Mouse (Mus musculus) testis, adult 2 months (tissue): ENCODE measurements around the gene Pbx3. TPM values are rescaled to one million over a fixed set of nuclear protein-coding genes. Genes with fewer than 3 reads are reported as not detected.
A peak's percentile ranks its signal among the peaks of the same experiment; 100 is the strongest.

Source experiments
- H3K27ac ChIP-seq: fragments of 200-500 bp; 2 replicates; pipeline ENCODE4 v1.5.1; 2012; ENCODE audit warnings: low read depth, low read length; ENCODE audit not compliant: control insufficient read depth, insufficient read depth
- H3K27me3 ChIP-seq: fragments of 200-500 bp; 2 replicates; pipeline ENCODE4 v1.6.1; 2012; ENCODE audit warnings: mild to moderate bottlenecking, low read length, moderate library complexity; ENCODE audit not compliant: control insufficient read depth, insufficient read depth
- H3K36me3 ChIP-seq: fragments of 200-500 bp; 2 replicates; pipeline ENCODE4 v1.6.1; 2012; ENCODE audit warnings: mild to moderate bottlenecking, low read length; ENCODE audit not compliant: control insufficient read depth, insufficient read depth
- H3K4me1 ChIP-seq: fragments of 200-500 bp; 2 replicates; pipeline ENCODE4 v1.6.1; 2012; ENCODE audit warnings: low read length; ENCODE audit not compliant: control insufficient read depth, insufficient read depth
- H3K4me3 ChIP-seq: fragments of 200-500 bp; 2 replicates; pipeline ENCODE4 v1.5.1; 2012; ENCODE audit warnings: low read depth, mild to moderate bottlenecking, low read length, moderate library complexity, mixed read lengths; ENCODE audit not compliant: control insufficient read depth
- CTCF ChIP-seq: fragments of 200-500 bp; IDR thresholded peaks from 2 replicates; pipeline ENCODE4 v1.5.1; 2012; ENCODE audit warnings: low read depth, mild to moderate bottlenecking, inconsistent platforms, low read length, moderate library complexity; ENCODE audit not compliant: control insufficient read depth, insufficient read depth, insufficient replicate concordance
- POLR2A ChIP-seq: fragments of 200-500 bp; IDR thresholded peaks from 2 replicates; pipeline ENCODE4 v1.6.1; 2012; ENCODE audit warnings: low read depth, mild to moderate bottlenecking, inconsistent platforms, low read length, moderate library complexity; ENCODE audit not compliant: control insufficient read depth
- polyA plus RNA-seq: library from polyadenylated mRNA; depleted of rRNA; stranded (reverse); fragments of >200 nt; gene quantifications from 2 replicates; pipeline ENCODE4 v1.2.3, GENCODE M21; 2012

The Pbx3 gene
- polyA plus RNA-seq, 1 experiment: 5.9 TPM

DNA sequence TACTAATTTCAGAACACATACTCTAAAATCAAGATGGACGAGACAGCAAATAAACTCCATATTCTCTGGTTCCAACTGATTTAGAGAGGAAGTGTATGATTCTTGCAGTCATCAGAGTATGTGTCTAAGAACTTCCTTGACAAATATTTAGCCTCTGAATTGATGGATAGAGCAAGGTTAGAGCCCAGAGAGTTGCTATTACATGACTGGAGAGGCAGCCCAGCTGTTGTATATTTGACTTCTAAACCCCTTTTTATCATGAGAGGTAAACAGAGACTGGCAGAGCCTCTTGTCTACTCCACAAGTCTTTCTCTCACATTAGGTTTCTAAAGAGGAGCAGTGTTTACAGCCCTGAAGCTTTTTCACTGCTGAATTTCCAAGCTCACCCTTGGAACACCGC is 115.3 kb downstream of the Pbx3 start:
- no peak for TF ChIP-seq CTCF
- TF ChIP-seq POLR2A: no peak
- Histone ChIP-seq H3K27ac (no peak overlapping the region), H3K27me3 (no peaks in the 10 kb centered on the region), H3K4me3 (no peak overlapping the region), H3K36me3 (no peaks in the 10 kb centered on the region), H3K4me1 (no peaks in the 10 kb centered on the region)

- TF ChIP-seq CTCF: no peak
- no peak for TF ChIP-seq POLR2A
- no peaks in the 10 kb centered on the region for H3K27me3 ChIP-seq
- no peaks in the 10 kb centered on the region for H3K36me3 ChIP-seq
- no peak overlapping the region for H3K27ac ChIP-seq
- H3K4me3 ChIP-seq: no peak overlapping the region
- no peaks in the 10 kb centered on the region for H3K4me1 ChIP-seq
Observed at GRCm38 (mm10) chr2:34256000-34256553, 116.9 kb downstream of the Pbx3 start.

- H3K4me3 ChIP-seq: no peak overlapping the region
- H3K4me1 ChIP-seq: no peaks in the 10 kb centered on the region; the same call in none of the 2 replicates
- no peaks in the 10 kb centered on the region for H3K27me3 ChIP-seq
- no peaks in the 10 kb centered on the region for H3K36me3 ChIP-seq
- no peak overlapping the region for H3K27ac ChIP-seq
- no peak for TF ChIP-seq CTCF
- no peak for TF ChIP-seq POLR2A
Observed at GRCm38 (mm10) chr2:34253627-34254026, 119.3 kb downstream of the Pbx3 start.

GRCm38 (mm10) chr2:34253111-34253510 is 119.8 kb downstream of the Pbx3 start:
- Histone ChIP-seq H3K4me3 (no peak overlapping the region), H3K27me3 (no peaks in the 10 kb centered on the region), H3K36me3 (no peaks in the 10 kb centered on the region), H3K4me1 (no peaks in the 10 kb centered on the region; the same call in none of the 2 replicates), H3K27ac (no peak overlapping the region)
- TF ChIP-seq CTCF (no peak), POLR2A (no peak)

GRCm38 (mm10) chr2:34252286-34252685 is 120.7 kb downstream of the Pbx3 start:
- no peaks in the 10 kb centered on the region for H3K36me3 ChIP-seq
- no peak overlapping the region for H3K27ac ChIP-seq
- no peaks in the 10 kb centered on the region for H3K27me3 ChIP-seq
- no peaks in the 10 kb centered on the region; the same call in none of the 2 replicates for H3K4me1 ChIP-seq
- H3K4me3 ChIP-seq: no peak overlapping the region
- TF ChIP-seq POLR2A (no peak), CTCF (no peak)

- H3K4me1 ChIP-seq: no peaks in the 10 kb centered on the region; the same call in none of the 2 replicates
- no peaks in the 10 kb centered on the region for H3K27me3 ChIP-seq
- peak overlapping the region; percentile 49 for H3K4me3 ChIP-seq
- no peaks in the 10 kb centered on the region for H3K36me3 ChIP-seq
- no peak overlapping the region for H3K27ac ChIP-seq
- TF ChIP-seq CTCF: no peak
- TF ChIP-seq POLR2A: no peak
Observed at GRCm38 (mm10) chr2:34249961-34250658, 122.8 kb downstream of the Pbx3 start.

DNA sequence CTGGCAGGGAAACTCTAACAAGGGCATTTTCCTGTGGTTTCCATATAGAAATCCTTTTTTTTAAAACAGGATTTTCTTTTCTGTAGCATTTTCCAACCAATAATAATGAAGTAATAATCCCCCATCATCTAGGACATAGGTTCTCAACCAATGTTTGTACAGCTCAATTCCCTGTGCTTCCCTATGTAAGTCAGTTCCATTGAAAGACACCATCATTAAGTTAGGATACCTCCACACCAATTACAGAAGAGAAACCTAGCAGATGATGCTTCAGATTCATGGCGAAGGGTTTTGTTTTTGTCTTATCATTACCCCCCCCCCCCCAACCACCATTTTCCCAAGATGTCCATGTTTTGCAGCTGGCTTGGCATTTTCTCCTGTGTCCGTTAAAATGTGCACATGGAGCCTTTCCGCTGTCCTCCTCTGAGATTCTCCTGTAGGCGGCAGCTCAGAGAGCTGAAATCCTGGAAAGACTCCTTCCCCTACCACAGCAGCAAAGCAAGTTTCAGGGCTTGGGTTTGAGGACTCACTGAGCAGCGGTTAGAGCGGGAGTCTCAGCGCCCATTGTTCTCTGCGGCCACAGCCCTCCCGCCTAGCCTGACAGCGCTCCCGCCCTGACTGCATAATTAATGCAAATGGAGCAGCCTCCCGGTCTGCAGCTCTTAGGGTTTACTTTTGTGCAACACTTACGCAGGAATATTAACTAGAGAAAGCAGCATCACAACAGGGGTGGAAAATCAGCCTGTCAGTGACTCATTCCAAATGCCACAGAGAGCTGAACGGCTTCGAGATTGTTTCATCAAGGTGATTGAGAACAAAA is 123.6 kb downstream of the Pbx3 start:
- peak overlapping the region; percentile 2; the same call in 1 of the 2 replicates for H3K27ac ChIP-seq
- H3K27me3 ChIP-seq: no peaks in the 10 kb centered on the region
- no peaks in the 10 kb centered on the region; the same call in none of the 2 replicates for H3K4me1 ChIP-seq
- TF ChIP-seq POLR2A: no peak
- TF ChIP-seq CTCF: no peak
- no peaks in the 10 kb centered on the region for H3K36me3 ChIP-seq
- H3K4me3 ChIP-seq: peak overlapping the region; percentile 49
